Mouse (Mus musculus) heart, postnatal 0 days (tissue): ENCODE data around the gene Hist1h4d.

ENCODE experiments used
- CTCF ChIP-seq: IDR thresholded peaks from 2 replicates; pipeline ENCODE4 v1.5.1; 2016; ENCODE audit warnings: antibody characterized with exemption, control low read depth, low read depth
- EP300 ChIP-seq: IDR thresholded peaks from 2 replicates; pipeline ENCODE4 v1.6.1; 2016; ENCODE audit warnings: antibody characterized with exemption, low read depth

DNA sequence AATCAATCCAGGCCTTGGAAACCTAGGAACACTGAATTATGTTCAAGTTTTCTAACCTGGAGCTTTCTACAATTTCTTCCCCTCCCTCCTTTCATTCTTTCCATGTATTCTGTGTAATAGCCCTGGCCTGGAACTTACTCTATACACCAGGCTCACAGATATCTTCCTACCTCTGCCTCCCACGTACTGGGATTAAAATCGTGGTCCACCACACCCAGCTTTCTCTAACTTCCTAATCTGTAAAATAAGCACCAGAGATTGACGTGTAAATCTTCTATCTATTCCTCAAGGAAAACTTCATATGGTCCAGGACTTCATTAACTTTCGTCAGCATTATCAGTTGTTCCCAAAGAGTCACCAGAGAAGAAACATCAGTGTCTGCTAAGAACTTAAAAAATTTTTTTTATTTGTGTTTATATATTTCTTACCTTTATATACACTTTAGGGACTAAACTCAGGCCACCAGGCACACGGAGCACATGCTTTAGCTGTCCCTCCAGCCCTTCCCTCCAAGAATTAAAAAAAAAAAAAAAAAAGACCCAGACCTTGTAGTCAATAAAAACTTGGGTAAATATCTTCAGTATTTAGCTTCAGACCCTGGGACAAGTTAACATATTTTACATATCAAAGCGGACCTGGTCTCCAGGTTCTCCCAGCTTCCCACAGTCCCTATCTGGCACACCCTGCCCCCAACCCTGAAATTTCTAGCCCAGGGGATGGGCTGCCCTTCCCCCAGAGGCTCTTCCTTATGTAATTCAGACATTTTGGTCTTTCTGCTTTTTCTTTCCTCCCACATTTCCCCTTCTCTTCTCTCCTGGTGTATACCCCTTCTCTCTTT is 1.0 kb downstream of the Hist1h4d start:
- no peak for TF ChIP-seq CTCF
- TF ChIP-seq EP300 = no peak
